Mouse (Mus musculus): ENCODE measurements around the gene Fancg.
"Not testable (repeated sequence)": the region's sequence is repeated elsewhere in the genome, so short reads cannot be mapped to it uniquely, and the experiment has no call there.

The Fancg gene

GRCm38 (mm10) chr4:42988296-42988695 is 22.0 kb downstream of the Fancg start:
- DNase-seq: no peak

- not testable (repeated sequence) for DNase-seq
Observed at GRCm38 (mm10) chr4:42980467-42980866, 29.8 kb downstream of the Fancg start.

- no peak for DNase-seq
Observed at GRCm38 (mm10) chr4:42978062-42978461, 32.2 kb downstream of the Fancg start.

GRCm38 (mm10) chr4:42973868-42974267 is 36.4 kb downstream of the Fancg start:
- DNase-seq: no peak

GRCm38 (mm10) chr4:42972952-42973351 is 37.4 kb downstream of the Fancg start:
- no peak for DNase-seq

GRCm38 (mm10) chr4:42969304-42969703 is 41.0 kb downstream of the Fancg start, which contains the start of gene 1700022I11Rik:
Gene 1700022I11Rik, plus strand, starts transcription at chr4:42969604.
- DNase-seq: no peak

- DNase-seq: peak; percentile 53
Observed at GRCm38 (mm10) chr4:42965039-42965719, 45.1 kb downstream of the Fancg start.

GRCm38 (mm10) chr4:42963480-42963879 is 46.8 kb downstream of the Fancg start:
- no peak for DNase-seq

- peak; percentile 68 for DNase-seq
Observed at GRCm38 (mm10) chr4:42961592-42961991, 48.7 kb downstream of the Fancg start.

GRCm38 (mm10) chr4:42959382-42959781 is 50.9 kb downstream of the Fancg start:
- no peak for DNase-seq

- no peak for DNase-seq
Observed at GRCm38 (mm10) chr4:42958942-42959341, 51.4 kb downstream of the Fancg start.

- no peak for DNase-seq
Observed at GRCm38 (mm10) chr4:42957979-42958378, 52.3 kb downstream of the Fancg start.

- DNase-seq: no peak
Observed at GRCm38 (mm10) chr4:42957306-42957705, 53.0 kb downstream of the Fancg start.

GRCm38 (mm10) chr4:42956581-42956980 is 53.7 kb downstream of the Fancg start:
- DNase-seq: no peak

GRCm38 (mm10) chr4:42955200-42955599 is 55.1 kb downstream of the Fancg start:
- DNase-seq: no peak

GRCm38 (mm10) chr4:42954297-42954696 is 56.0 kb downstream of the Fancg start:
- DNase-seq: peak; percentile 80

- DNase-seq: no peak
Observed at GRCm38 (mm10) chr4:42953435-42954094, 56.7 kb downstream of the Fancg start.

- no peak for DNase-seq
Observed at GRCm38 (mm10) chr4:42952563-42952962, 57.7 kb downstream of the Fancg start.
